Mouse (Mus musculus) leukemia stem cell, adult 10-12 weeks (primary cell): Measurements from ENCODE around the gene 6430628N08Rik. TPM values are rescaled to one million over a fixed set of nuclear protein-coding genes. Genes with fewer than 3 reads are reported as not detected.

Experiments used
- polyA plus RNA-seq: library from polyadenylated mRNA; stranded (reverse); fragments of >175 nt; gene quantifications from 2 replicates; pipeline ENCODE4 v1.2.3, GENCODE M21; 2012; ENCODE audit warnings: low replicate concordance

Gene 6430628N08Rik
- not detected in 2 replicates for polyA plus RNA-seq

DNA sequence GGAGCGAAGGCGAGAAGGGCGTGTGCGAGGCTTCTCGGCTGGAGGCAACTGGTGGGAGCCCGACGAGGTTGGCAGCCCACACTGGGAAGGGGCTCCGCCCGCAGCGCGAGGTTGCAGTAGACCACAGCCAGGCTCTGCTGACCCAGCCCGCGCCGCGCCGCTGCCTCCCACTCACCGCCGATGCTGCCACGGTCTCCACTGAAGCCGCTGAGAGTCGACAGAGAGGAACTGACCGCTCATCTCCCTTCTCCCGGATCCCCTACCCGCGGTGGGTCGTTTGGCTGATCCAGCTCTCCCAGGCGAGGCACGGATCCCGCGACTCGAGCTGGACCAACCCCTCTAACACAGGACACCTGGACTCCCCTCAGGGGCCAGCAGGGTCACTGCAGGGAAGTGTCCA, at the start of gene 6430628N08Rik:
Gene 6430628N08Rik, plus strand, starts transcription at position 113 of the 400 bp plus-strand sequence.

GRCm38 (mm10) chr4:115884022-115884421, 6.4 kb upstream of the 6430628N08Rik start, which contains the start of gene Kncn:
TSS of gene Kncn (plus strand) at chr4:115884400.

DNA sequence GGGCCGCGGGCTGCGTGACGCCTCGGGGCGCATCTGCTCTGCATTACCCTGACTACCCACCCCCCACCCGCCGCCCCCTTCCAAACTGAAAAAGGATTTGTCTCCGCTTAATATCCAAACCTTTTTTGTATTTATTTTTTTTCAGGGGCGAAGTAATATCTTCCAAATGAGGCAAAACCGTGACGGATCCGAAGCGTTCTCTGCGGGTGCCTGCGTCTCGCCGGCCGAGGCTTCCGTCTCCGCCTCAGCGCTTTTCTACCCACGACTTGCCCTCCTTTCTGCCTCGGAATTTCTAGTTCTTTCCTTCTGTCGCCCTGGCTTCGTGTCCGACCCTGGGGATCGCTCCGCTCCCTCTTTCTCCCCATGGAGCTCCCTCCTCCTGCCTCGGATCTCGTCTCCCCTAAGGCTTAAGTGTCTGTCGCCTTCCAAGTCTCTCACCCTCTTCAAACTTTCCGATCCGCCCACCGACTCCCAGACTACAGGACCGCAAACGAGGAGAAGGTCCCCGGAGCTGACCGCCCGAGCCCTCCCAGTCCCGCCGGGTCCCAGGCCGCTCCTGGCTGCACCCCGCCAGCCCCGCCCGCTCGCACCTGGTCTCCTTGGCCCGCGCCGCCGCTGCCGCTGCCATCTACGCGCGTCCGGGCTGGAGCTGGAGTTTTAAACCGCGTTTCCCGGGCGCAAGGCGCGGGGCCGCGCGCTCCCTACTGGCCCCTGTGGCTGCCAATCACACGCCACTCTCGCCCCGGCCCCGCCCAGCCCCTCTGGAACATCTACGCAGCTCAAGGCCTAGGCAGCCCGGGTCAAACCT, 49.0 kb downstream of the 6430628N08Rik start, which contains the start of gene Dmbx1:
Gene Dmbx1, minus strand, starts transcription at position 632 of the 808 bp plus-strand sequence.

Other genes starting within 250 kb of the 6430628N08Rik start
- gene Cyp4b1, start 242.9 kb upstream of the 6430628N08Rik start, polyA plus RNA-seq, result 1.5 TPM in 1 of 2 replicates, not detected in the other
- 14.8 and 29.5 TPM in 2 replicates for gene Efcab14, start 152.9 kb upstream of the 6430628N08Rik start, polyA plus RNA-seq
- gene Tex38, start 109.6 kb upstream of the 6430628N08Rik start, polyA plus RNA-seq, result not detected in 2 replicates
- gene Atpaf1, start 105.9 kb upstream of the 6430628N08Rik start, polyA plus RNA-seq, result 10.3 and 13.7 TPM in 2 replicates
- 11.1 and 14.7 TPM in 2 replicates for gene Mob3c, start 62.6 kb upstream of the 6430628N08Rik start, polyA plus RNA-seq
- 22.0 and 87.7 TPM in 2 replicates for gene Mknk1, start 51.5 kb upstream of the 6430628N08Rik start, polyA plus RNA-seq
- not detected in 2 replicates for gene Kncn, start 6.3 kb upstream of the 6430628N08Rik start, polyA plus RNA-seq
- not detected in 2 replicates for gene Dmbx1, start 49.3 kb downstream of the 6430628N08Rik start, polyA plus RNA-seq
- gene Faah, start 127.3 kb downstream of the 6430628N08Rik start, polyA plus RNA-seq, result 7.7 and 12.1 TPM in 2 replicates
- gene Nsun4, start 163.2 kb downstream of the 6430628N08Rik start, polyA plus RNA-seq, result 0.11 and 0.38 TPM in 2 replicates
- gene Uqcrh, start 184.4 kb downstream of the 6430628N08Rik start, polyA plus RNA-seq, result 12.3 and 45.2 TPM in 2 replicates
- gene Lrrc41, start 184.6 kb downstream of the 6430628N08Rik start, polyA plus RNA-seq, result 30.1 and 62.6 TPM in 2 replicates
- 0.79 and 1.8 TPM in 2 replicates for gene Rad54l, start 233.0 kb downstream of the 6430628N08Rik start, polyA plus RNA-seq
- 4.2 and 8.7 TPM in 2 replicates for gene Pomgnt1, start 233.2 kb downstream of the 6430628N08Rik start, polyA plus RNA-seq